Mouse (Mus musculus): Measurements from ENCODE around the gene Lsr.

Lsr gene

GRCm38 (mm10) chr7:30908277-30908991, 64.8 kb downstream of the Lsr start:
- TF ChIP-seq GATA4 (IDR thresholded peaks at IDR 0.05; ENCODE audit: insufficient replicate concordance, low read length) = no peak

All from liver, adult (tissue).